Mouse (Mus musculus): ENCODE data around the gene Efcab9. TPM values are rescaled to one million over a fixed set of nuclear protein-coding genes. Genes with fewer than 3 reads are reported as not detected.

The Efcab9 gene
- polyA plus RNA-seq, 1 experiment from 2014 or later = 0.27 TPM

GRCm38 (mm10) chr11:32565088-32565487 lies 33.2 kb upstream of the Efcab9 start:
- no peak overlapping the region for H3K4me3 ChIP-seq
- ATAC-seq = no peak

GRCm38 (mm10) chr11:32564629-32565028 lies 32.7 kb upstream of the Efcab9 start:
- peaks cover 6% of the 10 kb centered on the region; the same call in 1 of the 2 replicates for H3K4me1 ChIP-seq
- no peaks in the 10 kb centered on the region for H3K27me3 ChIP-seq
- H3K4me3 ChIP-seq = no peak overlapping the region
- H3K9me3 ChIP-seq (replicated peaks) = no peaks in the 10 kb centered on the region
- no peak overlapping the region for H3K9ac ChIP-seq
- no peaks in the 10 kb centered on the region for H3K36me3 ChIP-seq (ENCODE audit: poor library complexity, severe bottlenecking)
- H3K4me2 ChIP-seq = no peak overlapping the region
- H3K27ac ChIP-seq = no peak overlapping the region
- no peak for ATAC-seq
- 79% methylated on average over 4 of the region's 4 CpGs for WGBS

More at GRCm38 (mm10) chr11:32565088-32565487, 33.2 kb upstream of the Efcab9 start:
- Histone ChIP-seq H3K4me2 (no peak overlapping the region), H3K9ac (no peak overlapping the region), H3K27ac (no peak overlapping the region), H3K36me3 (ENCODE audit: poor library complexity, severe bottlenecking) (no peaks in the 10 kb centered on the region), H3K27me3 (no peaks in the 10 kb centered on the region), H3K4me1 (peaks cover 6% of the 10 kb centered on the region; the same call in 1 of the 2 replicates), H3K9me3 (replicated peaks) (no peaks in the 10 kb centered on the region)
- 72% methylated on average over 8 of the region's 8 CpGs for WGBS

GRCm38 (mm10) chr11:32563660-32564059 lies 31.8 kb upstream of the Efcab9 start:
- 18% methylated on average over 3 of the region's 3 CpGs for WGBS
- no peaks in the 10 kb centered on the region for H3K27me3 ChIP-seq

GRCm38 (mm10) chr11:32562706-32563105 lies 30.8 kb upstream of the Efcab9 start:
- H3K27ac ChIP-seq = no peak overlapping the region
- no peaks in the 10 kb centered on the region for H3K27me3 ChIP-seq
- WGBS = 70% methylated on average over 5 of the region's 5 CpGs
- H3K9ac ChIP-seq = no peak overlapping the region
- no peaks in the 10 kb centered on the region for H3K36me3 ChIP-seq (ENCODE audit: poor library complexity, severe bottlenecking)
- peaks cover 6% of the 10 kb centered on the region; the same call in 1 of the 2 replicates for H3K4me1 ChIP-seq
- H3K4me3 ChIP-seq = no peak overlapping the region
- no peaks in the 10 kb centered on the region for H3K9me3 ChIP-seq (replicated peaks)
- H3K4me2 ChIP-seq = no peak overlapping the region
- no peak for ATAC-seq

More at GRCm38 (mm10) chr11:32563660-32564059, 31.8 kb upstream of the Efcab9 start:
- ATAC-seq = no peak
- Histone ChIP-seq H3K4me1 (peaks cover 6% of the 10 kb centered on the region; the same call in 1 of the 2 replicates), H3K4me2 (no peak overlapping the region), H3K9me3 (replicated peaks) (no peaks in the 10 kb centered on the region), H3K4me3 (no peak overlapping the region), H3K36me3 (ENCODE audit: poor library complexity, severe bottlenecking) (no peaks in the 10 kb centered on the region), H3K27ac (no peak overlapping the region), H3K9ac (no peak overlapping the region)

- no peak overlapping the region for H3K27ac ChIP-seq
- H3K4me1 ChIP-seq = no peaks in the 10 kb centered on the region
- no peaks in the 10 kb centered on the region for H3K27me3 ChIP-seq
- H3K4me2 ChIP-seq = no peak overlapping the region
- WGBS = 76% methylated on average over 10 of the region's 10 CpGs
- no peaks in the 10 kb centered on the region for H3K36me3 ChIP-seq (ENCODE audit: poor library complexity, severe bottlenecking)
- no peak for ATAC-seq
- H3K9ac ChIP-seq = no peak overlapping the region
- no peak overlapping the region for H3K4me3 ChIP-seq
- H3K9me3 ChIP-seq (replicated peaks) = no peaks in the 10 kb centered on the region
Measured at GRCm38 (mm10) chr11:32561465-32562355, 29.8 kb upstream of the Efcab9 start.

- no peaks in the 10 kb centered on the region for H3K27me3 ChIP-seq
- no peak overlapping the region for H3K4me3 ChIP-seq
- no peak overlapping the region for H3K9ac ChIP-seq
- no peaks in the 10 kb centered on the region for H3K9me3 ChIP-seq (replicated peaks)
- no peak for ATAC-seq
- H3K4me1 ChIP-seq = no peaks in the 10 kb centered on the region
- 79% methylated on average over 12 of the region's 12 CpGs for WGBS
- no peak overlapping the region for H3K27ac ChIP-seq
- H3K36me3 ChIP-seq (ENCODE audit: poor library complexity, severe bottlenecking) = no peaks in the 10 kb centered on the region
- H3K4me2 ChIP-seq = no peak overlapping the region
Measured at GRCm38 (mm10) chr11:32560015-32560770, 28.3 kb upstream of the Efcab9 start.

- ATAC-seq = no peak
- H3K4me3 ChIP-seq = no peak overlapping the region
- no peaks in the 10 kb centered on the region for H3K9me3 ChIP-seq (replicated peaks)
- H3K36me3 ChIP-seq (ENCODE audit: poor library complexity, severe bottlenecking) = no peaks in the 10 kb centered on the region
- no peaks in the 10 kb centered on the region for H3K27me3 ChIP-seq
- H3K4me2 ChIP-seq = no peak overlapping the region
- WGBS = 61% methylated on average over 8 of the region's 8 CpGs
- H3K27ac ChIP-seq = no peak overlapping the region
- no peak overlapping the region for H3K9ac ChIP-seq
- H3K4me1 ChIP-seq = no peaks in the 10 kb centered on the region
Measured at GRCm38 (mm10) chr11:32558677-32559076, 26.8 kb upstream of the Efcab9 start.

- Histone ChIP-seq H3K4me2 (no peak overlapping the region), H3K27ac (no peak overlapping the region), H3K9me3 (replicated peaks) (no peaks in the 10 kb centered on the region), H3K27me3 (no peaks in the 10 kb centered on the region), H3K9ac (no peak overlapping the region), H3K36me3 (ENCODE audit: poor library complexity, severe bottlenecking) (no peaks in the 10 kb centered on the region), H3K4me3 (no peak overlapping the region), H3K4me1 (peaks cover under 1% of the 10 kb centered on the region; the same call in 1 of the 2 replicates)
- WGBS = 97% methylated on average over 4 of the region's 4 CpGs
- no peak for ATAC-seq
Measured at GRCm38 (mm10) chr11:32558026-32558425, 26.1 kb upstream of the Efcab9 start.

- no peak overlapping the region for H3K27ac ChIP-seq
- no peaks in the 10 kb centered on the region for H3K9me3 ChIP-seq (replicated peaks)
- no peaks in the 10 kb centered on the region for H3K27me3 ChIP-seq
- ATAC-seq = no peak
- peaks cover 16% of the 10 kb centered on the region for H3K4me1 ChIP-seq
- 72% methylated on average over 10 of the region's 10 CpGs for WGBS
- H3K9ac ChIP-seq = no peak overlapping the region
- H3K4me3 ChIP-seq = no peak overlapping the region
- H3K4me2 ChIP-seq = no peak overlapping the region
- no peaks in the 10 kb centered on the region for H3K36me3 ChIP-seq (ENCODE audit: poor library complexity, severe bottlenecking)
Measured at GRCm38 (mm10) chr11:32556333-32556990, 24.6 kb upstream of the Efcab9 start.

GRCm38 (mm10) chr11:32555103-32555689 lies 23.3 kb upstream of the Efcab9 start:
- no peak for ATAC-seq
- Histone ChIP-seq H3K9ac (no peak overlapping the region), H3K4me1 (peaks cover 19% of the 10 kb centered on the region)

GRCm38 (mm10) chr11:32554141-32555091 lies 22.5 kb upstream of the Efcab9 start:
- Histone ChIP-seq H3K27ac (no peak overlapping the region), H3K9ac (no peak overlapping the region), H3K4me2 (no peak overlapping the region), H3K4me3 (no peak overlapping the region), H3K4me1 (peaks cover 27% of the 10 kb centered on the region), H3K36me3 (ENCODE audit: poor library complexity, severe bottlenecking) (no peaks in the 10 kb centered on the region), H3K27me3 (no peaks in the 10 kb centered on the region), H3K9me3 (replicated peaks) (no peaks in the 10 kb centered on the region)
- no peak for ATAC-seq
- WGBS = 91% methylated on average over 14 of the region's 14 CpGs

More at GRCm38 (mm10) chr11:32555103-32555689, 23.3 kb upstream of the Efcab9 start:
- H3K36me3 ChIP-seq (ENCODE audit: poor library complexity, severe bottlenecking) = no peaks in the 10 kb centered on the region
- H3K27ac ChIP-seq = no peak overlapping the region
- H3K9me3 ChIP-seq (replicated peaks) = no peaks in the 10 kb centered on the region
- H3K4me2 ChIP-seq = no peak overlapping the region
- 94% methylated on average over 12 of the region's 12 CpGs for WGBS
- no peaks in the 10 kb centered on the region for H3K27me3 ChIP-seq
- no peak overlapping the region for H3K4me3 ChIP-seq

All from forebrain, embryonic 13.5 days (tissue).